Mouse (Mus musculus) myocyte (in vitro differentiated cells): ENCODE data around the gene Fam160a1.

ENCODE experiments used
- MAX ChIP-seq: IDR thresholded peaks from one replicate; pipeline ENCODE4 v1.6.1; 2011; ENCODE audit warnings: low read depth, mild to moderate bottlenecking, control low read depth
- POLR2A ChIP-seq: IDR thresholded peaks from one replicate; pipeline ENCODE4 v1.6.1; 2011; ENCODE audit warnings: low read depth, mild to moderate bottlenecking, control low read depth, moderate library complexity; ENCODE audit not compliant: insufficient read length

GRCm38 (mm10) chr3:85679960-85680359 lies 137.1 kb downstream of the Fam160a1 start:
- TF ChIP-seq MAX (no peak), POLR2A (no peak)
